Mouse (Mus musculus) embryo, embryonic 11 days (tissue): ENCODE measurements at regions not wholly inside any gene's neighbourhood (a gene's known extent, or its start where the extent isn't known, plus 50 kb on each side); places are given as distances from the start of the nearest gene placed in this dataset.
"Not testable (repeated sequence)": the region's sequence is repeated elsewhere in the genome, so short reads cannot be mapped to it uniquely, and the experiment has no call there.

Source experiments
- DNase-seq: peaks from one replicate; pipeline ENCODE4 v3.0.0-alpha.2; 2015

GRCm38 (mm10) chr1:7271466-7272110, 2463.9 kb downstream of the Gm37988 start:
- DNase-seq = not testable (repeated sequence)

- not testable (repeated sequence) for DNase-seq
These were observed 2491.4 kb downstream of the Gm37988 start for GRCm38 (mm10) chr1:7298921-7299685.

GRCm38 (mm10) chr1:7308952-7309617, 2501.4 kb downstream of the Gm37988 start:
- DNase-seq = no peak

GRCm38 (mm10) chr1:7312401-7312800, 2504.7 kb downstream of the Gm37988 start:
- DNase-seq = not testable (repeated sequence)

GRCm38 (mm10) chr1:7313468-7313867, 2505.8 kb downstream of the Gm37988 start:
- DNase-seq = peak; percentile 59

GRCm38 (mm10) chr1:7318850-7319249, 2511.2 kb downstream of the Gm37988 start:
- no peak for DNase-seq

- peak; percentile 13 for DNase-seq
These were observed 2511.6 kb downstream of the Gm37988 start for GRCm38 (mm10) chr1:7319313-7319712.
